ENCODE assay signal across 8 mouse cellular contexts in genomic region chr11:32205058-32205873, GRCm38 (mm10). TPM values are rescaled to one million over a fixed set of nuclear protein-coding genes. Genes with fewer than 3 reads are reported as not detected.
A peak's percentile ranks its signal among the peaks of the same experiment; 100 is the strongest.
DNase-seq lines count a peak whose midpoint lies in the region; ATAC-seq lines count a peak whose summit lies in the region.

Gene Snrnp25, plus strand, starts transcription at chr11:32205415.

- peak within 1 kb of the TSS; percentile 67 for H3K4me3 ChIP-seq in hindbrain, embryonic 12.5 days

- H3K9me3 ChIP-seq in hindbrain, embryonic 12.5 days (replicated peaks): no peaks in the 10 kb centered on the region

- DNase-seq in Muller cell, postnatal 12 days (ENCODE audit: inconsistent ontology term): peak; percentile 95
- DNase-seq in cerebellum, adult 9-11 months: peak; percentile 97
- peak; percentile 93 to 94 for DNase-seq in frontal cortex, postnatal 10 days (ENCODE audit: low spot score in 2 of 2)
- peak; percentile 90 to 98 for DNase-seq in layer of hippocampus, postnatal 14 days (ENCODE audit: low spot score in 2 of 2)
- DNase-seq in lung, postnatal 14 days: peak; percentile 96
- peak; percentile 91 for DNase-seq in retina, adult 2 months (ENCODE audit: low read depth, low spot score)
- DNase-seq in thymus, postnatal 36 days: peak; percentile 94 to 96

- WGBS in hindbrain, embryonic 12.5 days: under 1% methylated on average over 52 of the region's 52 CpGs

- peak within 1 kb of the TSS; percentile 77 for H3K4me2 ChIP-seq in hindbrain, embryonic 12.5 days (replicated peaks)

- ATAC-seq in hindbrain, embryonic 12.5 days (ENCODE audit: low FRiP score): peak; percentile 100

- peaks cover 32% of the 10 kb centered on the region for H3K36me3 ChIP-seq in hindbrain, embryonic 12.5 days

- H3K27me3 ChIP-seq in hindbrain, embryonic 12.5 days: no peaks in the 10 kb centered on the region

- H3K9ac ChIP-seq in hindbrain, embryonic 12.5 days: peak within 1 kb of the TSS; percentile 72

- 0 out of 2 replicates have a peak within 1 kb of the TSS, but pooled peaks have one; percentile 23 for H3K27ac ChIP-seq in hindbrain, embryonic 12.5 days

- H3K4me1 ChIP-seq in hindbrain, embryonic 12.5 days: peaks cover 9% of the 10 kb centered on the region

RNA-seq across cellular contexts. Expression of gene Snrnp25, which starts in this region (rescaled TPM):
- polyA plus RNA-seq in hindbrain, embryonic 12.5 days (2016; fragmentation: Nextera tagmentation; extraction: Ambion mirVana): 52.8 and 55.1 TPM in 2 replicates
- total RNA-seq in layer of hippocampus, postnatal 14 days (2021): 10 to 100 TPM; 28.3 to 29.3 TPM

Comparison
In these comparisons a context has a peak if more than half of its experiments do, and no peak if none do; other contexts are left out.
1. Peak in every context shown above with its lines: DNase-seq, ATAC-seq, H3K4me3 ChIP-seq and H3K27ac ChIP-seq.